Mouse (Mus musculus): Measurements from ENCODE around the gene Gm3127.
"Not testable (repeated sequence)": the region's sequence is repeated elsewhere in the genome, so short reads cannot be mapped to it uniquely, and the experiment has no call there.

DNA sequence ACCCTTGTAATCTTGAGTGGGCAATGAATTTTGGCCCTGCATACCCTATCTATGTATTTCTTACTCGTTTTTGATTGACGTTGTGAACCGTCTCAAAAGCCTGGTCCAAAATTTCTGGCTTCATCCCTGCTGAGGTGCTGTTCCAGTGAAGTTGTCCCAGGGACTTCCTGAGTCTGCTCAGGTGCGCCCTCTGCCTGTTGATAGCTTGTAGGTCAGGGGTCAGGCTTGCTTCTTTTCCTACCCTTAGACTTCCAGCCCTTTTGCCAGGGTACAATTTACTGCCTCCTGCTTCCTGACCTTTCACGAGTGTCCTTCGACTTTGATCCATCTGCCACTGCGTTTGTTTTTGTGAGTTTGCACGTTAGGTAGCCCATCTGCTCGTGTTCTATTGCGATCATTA, 18.5 kb downstream of the Gm3127 start:
- peak; percentile 51 for TF ChIP-seq CTCF (IDR thresholded peaks at IDR 0.05; ENCODE audit: low read depth)
- TF ChIP-seq EP300 (optimal IDR thresholded peaks at IDR 0.05) = not testable (repeated sequence)
